Mouse (Mus musculus) central nervous system, embryonic 11.5 days (tissue): ENCODE results near the gene Fdxacb1. TPM values are rescaled to one million over a fixed set of nuclear protein-coding genes. Genes with fewer than 3 reads are reported as not detected.

ENCODE experiments used
- polyA plus RNA-seq: library from polyadenylated mRNA; depleted of rRNA; stranded (reverse); fragments of >200 nt; gene quantifications from 2 replicates; pipeline ENCODE4 v1.2.3, GENCODE M21; 2012; rRNA removed

Fdxacb1 gene
- polyA plus RNA-seq: 6.9 and 8.4 TPM in 2 replicates

GRCm38 (mm10) chr9:50768107-50769002 lies at the start of gene Fdxacb1:
Gene Fdxacb1 (plus strand): TSS chr9:50768236.

GRCm38 (mm10) chr9:50738914-50739870 lies 28.8 kb upstream of the Fdxacb1 start, which contains the start of gene Dixdc1:
Gene Dixdc1 (minus strand): TSS chr9:50739517.

GRCm38 (mm10) chr9:50746214-50746677 lies 21.8 kb upstream of the Fdxacb1 start, which contains the start of gene 2310030G06Rik:
Gene 2310030G06Rik (minus strand): TSS chr9:50746536.

GRCm38 (mm10) chr9:50751323-50751722 lies 16.7 kb upstream of the Fdxacb1 start, which contains the start of gene Cryab:
Gene Cryab (plus strand): TSS chr9:50751325.

GRCm38 (mm10) chr9:50752054-50752602 lies 15.9 kb upstream of the Fdxacb1 start, which contains the start of gene Hspb2:
Gene Hspb2 (minus strand): TSS chr9:50752354.

GRCm38 (mm10) chr9:50774991-50775612 lies 7.1 kb downstream of the Fdxacb1 start, which contains the start of the genes Alg9 and 1110032A03Rik:
Gene Alg9 (plus strand): TSS chr9:50775019.
Gene 1110032A03Rik (minus strand): TSS chr9:50775520.

Other genes with a start within 250 kb of the Fdxacb1 start
- gene Pts, start 239.5 kb upstream of the Fdxacb1 start, polyA plus RNA-seq: 65.7 and 82.4 TPM in 2 replicates
- 9.3 and 11.2 TPM in 2 replicates for gene Il18, start 213.4 kb upstream of the Fdxacb1 start, polyA plus RNA-seq
- gene Bco2, start 213.1 kb upstream of the Fdxacb1 start, polyA plus RNA-seq: 0.27 and 0.43 TPM in 2 replicates
- not detected in 2 replicates for gene Tex12, start 206.9 kb upstream of the Fdxacb1 start, polyA plus RNA-seq
- gene Sdhd, start 164.4 kb upstream of the Fdxacb1 start, polyA plus RNA-seq: 135 and 195 TPM in 2 replicates
- gene Timm8b, start 164.3 kb upstream of the Fdxacb1 start, polyA plus RNA-seq: 232 and 356 TPM in 2 replicates
- 3.7 and 5.6 TPM in 2 replicates for gene Pih1d2, start 150.9 kb upstream of the Fdxacb1 start, polyA plus RNA-seq
- gene Nkapd1, start 150.8 kb upstream of the Fdxacb1 start, polyA plus RNA-seq: 25.3 and 25.7 TPM in 2 replicates
- gene Dlat, start 108.5 kb upstream of the Fdxacb1 start, polyA plus RNA-seq: 23.5 and 38.3 TPM in 2 replicates
- 14.7 and 22.5 TPM in 2 replicates for gene Dixdc1, start 28.7 kb upstream of the Fdxacb1 start, polyA plus RNA-seq
- gene 2310030G06Rik, start 21.7 kb upstream of the Fdxacb1 start, polyA plus RNA-seq: 0.92 and 2.1 TPM in 2 replicates
- gene Cryab, start 16.9 kb upstream of the Fdxacb1 start, polyA plus RNA-seq: 7.3 and 17.7 TPM in 2 replicates
- gene Hspb2, start 15.9 kb upstream of the Fdxacb1 start, polyA plus RNA-seq: 4.3 and 8.2 TPM in 2 replicates
- gene Alg9, start 6.8 kb downstream of the Fdxacb1 start, polyA plus RNA-seq: 19.4 and 30.9 TPM in 2 replicates
- gene 1110032A03Rik, start 7.3 kb downstream of the Fdxacb1 start, polyA plus RNA-seq: 16.9 and 36.4 TPM in 2 replicates
- gene Ppp2r1b, start 77.1 kb downstream of the Fdxacb1 start, polyA plus RNA-seq: 47.9 and 66.7 TPM in 2 replicates
- gene Sik2, start 240.8 kb downstream of the Fdxacb1 start, polyA plus RNA-seq: 10.7 and 12.6 TPM in 2 replicates